Mouse (Mus musculus) midbrain, embryonic 10.5 days (tissue): Measurements from ENCODE around the gene Spdye4a. TPM values are rescaled to one million over a fixed set of nuclear protein-coding genes. Genes with fewer than 3 reads are reported as not detected.
"Not testable (repeated sequence)": the region's sequence is repeated elsewhere in the genome, so short reads cannot be mapped to it uniquely, and the experiment has no call there.

Source experiments
- DNase-seq: peaks from one replicate; pipeline ENCODE4 v3.0.0-alpha.2; 2017; ENCODE audit warnings: low spot score
- H3K27ac ChIP-seq: fragments of 300-500 bp; sonication (generic); replicated peaks from 2 replicates; pipeline ENCODE4 v1.5.1; 2016; ENCODE audit warnings: mild to moderate bottlenecking
- H3K27me3 ChIP-seq: fragments of 300-500 bp; sonication (generic); 2 replicates; pipeline ENCODE4 v1.6.1; 2016; ENCODE audit warnings: low read depth, mild to moderate bottlenecking; ENCODE audit not compliant: poor library complexity, severe bottlenecking
- H3K36me3 ChIP-seq: fragments of 300-500 bp; sonication (generic); 2 replicates; pipeline ENCODE4 v1.6.1; 2016; ENCODE audit warnings: mild to moderate bottlenecking, moderate library complexity
- H3K4me1 ChIP-seq: fragments of 300-500 bp; sonication (generic); 2 replicates; pipeline ENCODE4 v1.6.1; 2016
- H3K4me3 ChIP-seq: fragments of 300-500 bp; sonication (generic); 2 replicates; pipeline ENCODE4 v1.5.1; 2016; ENCODE audit warnings: mild to moderate bottlenecking, moderate library complexity
- H3K9me3 ChIP-seq: fragments of 300-500 bp; sonication (generic); replicated peaks from 2 replicates; pipeline ENCODE4 v1.6.1; 2016; ENCODE audit warnings: mild to moderate bottlenecking
- WGBS: fragments of 180-500 bp; shearing (Covaris S2); methylation state at CpG from one replicate; pipeline ENCODE4 v1.1.7; 2016; 5-methylcytosine and 5-hydroxymethylcytosine counted together
- polyA plus RNA-seq: library from polyadenylated mRNA; unstranded; fragments of >200 nt; fragmentation: Nextera tagmentation; extraction: Ambion mirVana; gene quantifications from 2 replicates; pipeline ENCODE4 v1.2.1, GENCODE M21; 2016

Spdye4a gene
- polyA plus RNA-seq, 1 experiment from 2014 or later: not detected

DNA sequence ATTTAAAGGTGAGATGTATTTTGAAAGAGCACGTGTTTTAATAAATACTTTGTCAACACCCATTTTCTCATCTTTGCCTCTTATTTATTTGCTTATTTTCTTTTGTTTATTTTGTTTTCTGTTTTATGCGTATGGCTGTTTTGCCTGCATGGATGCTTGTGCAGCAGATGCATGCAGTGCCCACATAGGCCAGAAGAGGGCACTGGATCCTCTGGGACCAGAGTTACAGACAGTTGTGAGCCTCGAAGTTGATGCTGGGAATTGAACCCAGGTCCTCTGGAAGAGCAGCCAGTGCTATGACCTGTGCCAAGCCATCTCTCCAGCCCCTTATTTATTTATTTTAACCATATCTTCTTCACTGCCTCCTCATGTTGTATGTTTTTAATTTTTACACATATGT lies 21.7 kb downstream of the Spdye4a start:
- Histone ChIP-seq H3K9me3 (peaks cover 11% of the 10 kb centered on the region), H3K27ac (no peak overlapping the region), H3K4me1 (no peaks in the 10 kb centered on the region), H3K27me3 (no peaks in the 10 kb centered on the region), H3K4me3 (no peak overlapping the region), H3K36me3 (no peaks in the 10 kb centered on the region)
- no peak for DNase-seq
- 72% methylated on average over 3 of the region's 3 CpGs for WGBS

GRCm38 (mm10) chr5:143196506-143196905 lies 30.2 kb downstream of the Spdye4a start:
- Histone ChIP-seq H3K27me3 (no peaks in the 10 kb centered on the region), H3K9me3 (no peaks in the 10 kb centered on the region), H3K27ac (no peak overlapping the region), H3K4me3 (no peak overlapping the region), H3K4me1 (no peaks in the 10 kb centered on the region), H3K36me3 (no peaks in the 10 kb centered on the region)
- no peak for DNase-seq
- 88% methylated on average over 4 of the region's 4 CpGs for WGBS

DNA sequence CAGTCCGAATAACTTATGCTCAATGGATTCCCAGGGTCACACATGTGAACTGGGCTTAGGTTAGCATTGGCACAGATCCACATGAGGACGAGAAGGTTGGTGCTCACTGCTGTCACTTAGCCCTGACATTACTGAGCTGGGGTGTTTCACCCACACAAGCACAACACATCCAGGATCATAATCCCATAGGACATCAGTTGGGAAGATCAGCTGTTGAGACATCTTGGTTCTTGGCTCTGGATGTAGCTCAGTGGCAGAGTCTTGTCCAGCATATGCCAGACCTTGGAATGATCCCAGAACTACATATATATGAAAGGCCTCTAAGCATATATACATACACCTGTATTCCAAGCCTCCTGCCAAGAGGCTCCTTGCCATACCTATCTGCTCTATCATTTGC lies 31.5 kb downstream of the Spdye4a start:
- Histone ChIP-seq H3K36me3 (no peaks in the 10 kb centered on the region), H3K4me1 (no peaks in the 10 kb centered on the region), H3K9me3 (no peaks in the 10 kb centered on the region), H3K27me3 (no peaks in the 10 kb centered on the region), H3K27ac (no peak overlapping the region), H3K4me3 (no peak overlapping the region)
- no peak for DNase-seq
- WGBS: 79% methylated on average over 2 of the region's 2 CpGs

GRCm38 (mm10) chr5:143194747-143195146 lies 31.9 kb downstream of the Spdye4a start:
- DNase-seq, H3K27ac ChIP-seq, H3K36me3 ChIP-seq, H3K9me3 ChIP-seq, H3K4me3 ChIP-seq, H3K4me1 ChIP-seq, H3K27me3 ChIP-seq: not testable (repeated sequence)
- 77% methylated on average over 8 of the region's 8 CpGs for WGBS

DNA sequence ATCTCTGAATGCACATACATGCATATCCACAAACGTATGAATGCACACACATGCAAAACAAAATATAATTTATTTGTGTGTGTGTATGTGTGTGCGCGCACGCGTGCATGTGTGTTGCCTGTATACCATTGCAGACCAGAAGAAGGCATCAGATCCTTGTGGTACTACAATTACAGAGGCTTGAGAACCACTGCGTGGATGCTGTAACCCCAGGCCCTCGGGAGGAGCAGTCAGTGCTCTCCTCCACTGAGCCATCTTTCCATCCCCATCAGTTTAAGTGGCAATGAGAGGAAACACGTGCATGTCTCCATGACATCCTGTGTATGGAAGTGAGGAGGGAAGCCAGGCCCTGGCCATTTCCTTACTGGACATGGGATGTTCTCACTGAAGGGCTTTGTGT lies 33.9 kb downstream of the Spdye4a start:
- Histone ChIP-seq H3K27ac (no peak overlapping the region), H3K4me1 (no peaks in the 10 kb centered on the region), H3K36me3 (no peaks in the 10 kb centered on the region), H3K27me3 (no peaks in the 10 kb centered on the region), H3K4me3 (no peak overlapping the region), H3K9me3 (no peaks in the 10 kb centered on the region)
- no peak for DNase-seq
- WGBS: 89% methylated on average over 8 of the region's 8 CpGs

DNA sequence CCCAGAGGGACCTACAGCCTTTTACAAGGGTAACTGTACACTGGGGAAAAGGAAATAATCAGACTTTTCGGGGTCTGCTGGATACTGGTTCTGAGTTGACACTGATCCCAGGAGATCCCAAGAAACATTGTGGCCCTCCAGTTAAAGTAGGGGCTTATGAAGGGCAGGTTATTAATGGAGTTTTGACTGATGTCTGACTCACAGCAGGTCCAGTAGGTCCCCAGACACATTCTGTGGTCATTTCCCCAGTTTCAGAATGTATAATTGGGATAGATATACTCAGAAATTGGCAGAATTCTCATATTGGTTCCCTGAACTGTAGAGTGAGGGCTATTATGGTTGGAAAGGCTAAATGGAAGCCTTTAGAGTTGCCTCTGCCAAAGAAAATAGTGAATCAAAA lies 38.7 kb downstream of the Spdye4a start:
- H3K9me3 ChIP-seq, H3K27me3 ChIP-seq, DNase-seq, H3K27ac ChIP-seq, H3K4me3 ChIP-seq, H3K36me3 ChIP-seq, H3K4me1 ChIP-seq: not testable (repeated sequence)
- WGBS: 81% methylated on average over 1 of the region's 1 CpGs

DNA sequence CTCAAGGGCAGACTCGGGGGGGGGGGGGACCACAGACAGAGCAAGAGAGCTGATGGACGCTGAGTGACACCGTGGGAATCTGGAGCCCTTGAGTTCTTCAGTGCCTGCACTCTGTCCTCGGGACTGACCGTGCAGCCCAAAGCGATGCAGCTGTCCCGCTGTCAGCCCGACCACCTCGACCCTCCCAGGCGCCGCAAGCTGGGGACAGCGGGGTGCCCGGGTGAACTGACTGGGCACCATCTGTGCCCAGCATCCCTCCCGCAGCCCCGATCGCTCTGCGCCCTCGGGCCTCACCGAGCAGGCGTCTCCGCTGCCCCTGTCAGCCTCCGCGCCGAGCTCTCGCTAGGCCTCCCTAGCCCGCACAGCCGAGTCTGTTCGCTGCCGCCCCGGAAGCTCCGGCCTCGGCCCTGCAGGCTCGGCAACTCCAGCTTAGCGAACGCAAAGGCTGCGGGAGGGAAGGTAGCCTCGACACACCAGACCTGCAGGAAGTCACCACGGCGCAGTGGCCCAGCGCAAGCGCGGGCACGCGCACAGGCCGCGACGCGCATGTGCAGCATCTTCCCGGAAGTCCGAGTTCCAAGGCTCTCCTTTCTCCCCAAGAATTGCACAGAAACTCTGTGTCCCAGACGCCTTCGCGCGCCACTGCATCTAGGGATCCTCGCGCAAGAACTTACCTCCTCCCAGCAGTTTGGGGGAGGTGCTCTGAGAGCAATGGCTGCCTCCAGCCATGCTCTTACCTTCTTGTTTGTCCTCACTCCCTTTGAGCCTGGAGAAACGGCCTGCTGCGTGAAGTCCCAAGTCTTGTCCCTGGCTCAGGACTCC lies 46.2 kb downstream of the Spdye4a start, which contains the start of the genes Rbak and Spdye4b:
Gene Rbak (minus strand): TSS at position 521 of the 822 bp plus-strand sequence.
Gene Spdye4b (plus strand): TSS at position 763 of the 822 bp plus-strand sequence.
- peak within 1 kb of the TSS; percentile 87 for H3K27ac ChIP-seq
- H3K4me1 ChIP-seq: peaks cover 21% of the 10 kb centered on the region
- no peaks in the 10 kb centered on the region for H3K27me3 ChIP-seq
- H3K36me3 ChIP-seq: peaks cover 32% of the 10 kb centered on the region
- peaks cover 8% of the 10 kb centered on the region for H3K9me3 ChIP-seq
- WGBS: under 1% methylated on average over 58 of the region's 58 CpGs
- peak within 1 kb of the TSS; percentile 79 for H3K4me3 ChIP-seq
- DNase-seq: peak; percentile 95

- Histone ChIP-seq H3K27me3 (no peaks in the 10 kb centered on the region), H3K27ac (no peak overlapping the region), H3K36me3 (peaks cover 45% of the 10 kb centered on the region), H3K9me3 (peaks cover 8% of the 10 kb centered on the region), H3K4me1 (peaks cover 21% of the 10 kb centered on the region), H3K4me3 (peak overlapping the region; percentile 79)
- 45% methylated on average over 6 of the region's 6 CpGs for WGBS
- peak; percentile 17 for DNase-seq
These were observed 47.5 kb downstream of the Spdye4a start for GRCm38 (mm10) chr5:143179179-143179578.

GRCm38 (mm10) chr5:143177541-143178200 lies 49.0 kb downstream of the Spdye4a start:
- H3K4me3 ChIP-seq: no peak overlapping the region
- peaks cover 11% of the 10 kb centered on the region for H3K9me3 ChIP-seq
- H3K4me1 ChIP-seq: peaks cover 21% of the 10 kb centered on the region
- H3K27ac ChIP-seq: no peak overlapping the region
- 86% methylated on average over 3 of the region's 3 CpGs for WGBS
- H3K36me3 ChIP-seq: peaks cover 60% of the 10 kb centered on the region
- no peak for DNase-seq
- H3K27me3 ChIP-seq: no peaks in the 10 kb centered on the region

DNA sequence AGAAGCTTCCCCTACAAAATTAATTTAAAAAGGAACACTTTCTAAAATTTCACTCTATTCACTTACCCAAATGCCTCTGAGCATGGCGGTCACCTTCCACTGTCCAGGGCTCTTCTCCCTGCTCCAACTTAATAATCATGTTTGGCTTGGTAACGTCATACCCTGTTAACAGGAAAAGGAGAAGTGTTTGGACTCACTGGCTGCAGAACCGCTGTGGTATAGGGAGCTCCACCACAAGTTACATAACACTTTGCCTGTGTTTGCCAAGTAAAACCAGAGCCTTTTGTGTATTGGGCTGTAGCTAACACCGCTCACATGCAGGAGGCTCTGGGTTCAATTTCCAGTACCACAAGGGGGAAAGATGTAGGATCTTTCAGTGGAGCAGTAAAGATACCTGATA lies 50.7 kb downstream of the Spdye4a start:
- Histone ChIP-seq H3K9me3 (peaks cover 11% of the 10 kb centered on the region), H3K36me3 (peaks cover 77% of the 10 kb centered on the region), H3K27ac (no peak overlapping the region), H3K27me3 (no peaks in the 10 kb centered on the region), H3K4me1 (peaks cover 20% of the 10 kb centered on the region), H3K4me3 (no peak overlapping the region)
- DNase-seq: no peak
- WGBS: 94% methylated on average over 4 of the region's 4 CpGs

Other genes with a start within 250 kb of the Spdye4a start
- gene Rnf216, start 113.9 kb downstream of the Spdye4a start, polyA plus RNA-seq: 39.8 and 46.5 TPM in 2 replicates
- gene Olfr718-ps1, start 79.3 kb downstream of the Spdye4a start, polyA plus RNA-seq: 0.04 TPM in 1 of 2 replicates, not detected in the other
- gene Rbak, start 46.1 kb downstream of the Spdye4a start, polyA plus RNA-seq: 13.4 and 15.6 TPM in 2 replicates
- gene Spdye4b, start 45.9 kb downstream of the Spdye4a start, polyA plus RNA-seq: not detected in 2 replicates
- gene Zfp12, start 8.3 kb upstream of the Spdye4a start, polyA plus RNA-seq: 20.8 and 21.3 TPM in 2 replicates
- gene Zfp316, start 43.1 kb upstream of the Spdye4a start, polyA plus RNA-seq: 4.2 and 5.2 TPM in 2 replicates
- gene Zfp853, start 66.7 kb upstream of the Spdye4a start, polyA plus RNA-seq: not detected in 2 replicates
- gene E130309D02Rik, start 88.5 kb upstream of the Spdye4a start, polyA plus RNA-seq: 59.2 and 61.7 TPM in 2 replicates
- 64.8 and 72.9 TPM in 2 replicates for gene Zdhhc4, start 102.4 kb upstream of the Spdye4a start, polyA plus RNA-seq
- 0.05 and 0.14 TPM in 2 replicates for gene Grid2ip, start 130.4 kb upstream of the Spdye4a start, polyA plus RNA-seq
- 191 and 203 TPM in 2 replicates for gene Kdelr2, start 176.9 kb upstream of the Spdye4a start, polyA plus RNA-seq
- 15.0 and 15.2 TPM in 2 replicates for gene Daglb, start 237.7 kb upstream of the Spdye4a start, polyA plus RNA-seq